Mouse (Mus musculus): ENCODE measurements at regions not wholly inside any gene's neighbourhood (a gene's known extent, or its start where the extent isn't known, plus 50 kb on each side); places are given as distances from the start of the nearest gene placed in this dataset.

GRCm38 (mm10) chr10:34856494-34857146, 373.4 kb downstream of the Frk start:
- Histone ChIP-seq H3K4me3 (replicated peaks) (no peak overlapping the region), H3K27me3 (no peaks in the 10 kb centered on the region), H3K9ac (replicated peaks) (no peak overlapping the region), H3K4me1 (replicated peaks) (no peaks in the 10 kb centered on the region), H3K4me2 (no peak overlapping the region), H3K27ac (no peak overlapping the region), H3K36me3 (no peaks in the 10 kb centered on the region), H3K9me3 (no peaks in the 10 kb centered on the region)
- no peak for ATAC-seq (ENCODE audit: insufficient number of reproducible peaks, insufficient read depth, low FRiP score, low TSS enrichment, low read depth)
- WGBS: 81% methylated on average over 1 of the region's 1 CpGs

- no peak overlapping the region for H3K4me3 ChIP-seq (replicated peaks)
- H3K9ac ChIP-seq (replicated peaks): no peak overlapping the region
- 63% methylated on average over 1 of the region's 1 CpGs for WGBS
- H3K9me3 ChIP-seq: no peaks in the 10 kb centered on the region; the same call in 1 of the 2 replicates
- no peak overlapping the region for H3K27ac ChIP-seq
- H3K36me3 ChIP-seq: no peaks in the 10 kb centered on the region
- H3K4me2 ChIP-seq: no peak overlapping the region
- no peak for ATAC-seq (ENCODE audit: insufficient number of reproducible peaks, insufficient read depth, low FRiP score, low TSS enrichment, low read depth)
- no peaks in the 10 kb centered on the region for H3K27me3 ChIP-seq
- no peaks in the 10 kb centered on the region for H3K4me1 ChIP-seq (replicated peaks)
Observed at GRCm38 (mm10) chr10:34862693-34863092, 379.5 kb downstream of the Frk start.

- no peaks in the 10 kb centered on the region for H3K36me3 ChIP-seq
- no peaks in the 10 kb centered on the region for H3K4me1 ChIP-seq (replicated peaks)
- no peak overlapping the region for H3K27ac ChIP-seq
- no peaks in the 10 kb centered on the region for H3K9me3 ChIP-seq
- no peak overlapping the region for H3K4me3 ChIP-seq (replicated peaks)
- no peaks in the 10 kb centered on the region for H3K27me3 ChIP-seq
- WGBS: 30% methylated on average over 9 of the region's 9 CpGs
- no peak for ATAC-seq (ENCODE audit: insufficient number of reproducible peaks, insufficient read depth, low FRiP score, low TSS enrichment, low read depth)
- peak overlapping the region; percentile 27 for H3K4me2 ChIP-seq
- H3K9ac ChIP-seq (replicated peaks): no peak overlapping the region
Observed at GRCm38 (mm10) chr10:34871888-34872287, 388.7 kb downstream of the Frk start.

- Histone ChIP-seq H3K36me3 (no peaks in the 10 kb centered on the region), H3K4me3 (replicated peaks) (no peak overlapping the region), H3K27me3 (no peaks in the 10 kb centered on the region), H3K27ac (no peak overlapping the region), H3K4me2 (no peak overlapping the region), H3K4me1 (replicated peaks) (no peaks in the 10 kb centered on the region), H3K9me3 (no peaks in the 10 kb centered on the region), H3K9ac (replicated peaks) (no peak overlapping the region)
- ATAC-seq (ENCODE audit: insufficient number of reproducible peaks, insufficient read depth, low FRiP score, low TSS enrichment, low read depth): no peak
- 74% methylated on average over 3 of the region's 3 CpGs for WGBS
Observed at GRCm38 (mm10) chr10:34878511-34878910, 395.3 kb downstream of the Frk start.

- Histone ChIP-seq H3K36me3 (no peaks in the 10 kb centered on the region), H3K9ac (replicated peaks) (no peak overlapping the region), H3K4me3 (replicated peaks) (no peak overlapping the region), H3K27ac (no peak overlapping the region), H3K4me1 (replicated peaks) (no peaks in the 10 kb centered on the region), H3K9me3 (no peaks in the 10 kb centered on the region), H3K27me3 (no peaks in the 10 kb centered on the region), H3K4me2 (no peak overlapping the region)
- 58% methylated on average over 1 of the region's 1 CpGs for WGBS
- ATAC-seq (ENCODE audit: insufficient number of reproducible peaks, insufficient read depth, low FRiP score, low TSS enrichment, low read depth): no peak
Observed at GRCm38 (mm10) chr10:34887601-34888000, 404.4 kb downstream of the Frk start.

GRCm38 (mm10) chr10:34904274-34904673, 421.1 kb downstream of the Frk start:
- no peak for ATAC-seq (ENCODE audit: insufficient number of reproducible peaks, insufficient read depth, low FRiP score, low TSS enrichment, low read depth)
- WGBS: 87% methylated on average over 5 of the region's 5 CpGs
- H3K4me3 ChIP-seq (replicated peaks): no peak overlapping the region

GRCm38 (mm10) chr10:34904692-34905091, 421.5 kb downstream of the Frk start:
- Histone ChIP-seq H3K9ac (replicated peaks) (no peak overlapping the region), H3K4me3 (replicated peaks) (no peak overlapping the region), H3K27ac (no peak overlapping the region), H3K9me3 (no peaks in the 10 kb centered on the region), H3K4me1 (replicated peaks) (no peaks in the 10 kb centered on the region), H3K4me2 (no peak overlapping the region), H3K27me3 (no peaks in the 10 kb centered on the region), H3K36me3 (no peaks in the 10 kb centered on the region)
- no peak for ATAC-seq (ENCODE audit: insufficient number of reproducible peaks, insufficient read depth, low FRiP score, low TSS enrichment, low read depth)
- 89% methylated on average over 2 of the region's 2 CpGs for WGBS

More at GRCm38 (mm10) chr10:34904274-34904673, 421.1 kb downstream of the Frk start:
- H3K36me3 ChIP-seq: no peaks in the 10 kb centered on the region
- H3K4me1 ChIP-seq (replicated peaks): no peaks in the 10 kb centered on the region
- H3K9me3 ChIP-seq: no peaks in the 10 kb centered on the region
- no peak overlapping the region for H3K27ac ChIP-seq
- no peaks in the 10 kb centered on the region for H3K27me3 ChIP-seq
- no peak overlapping the region for H3K9ac ChIP-seq (replicated peaks)
- no peak overlapping the region for H3K4me2 ChIP-seq

- H3K27me3 ChIP-seq: no peaks in the 10 kb centered on the region
- no peak overlapping the region for H3K4me2 ChIP-seq
- H3K4me1 ChIP-seq (replicated peaks): no peaks in the 10 kb centered on the region
- H3K9me3 ChIP-seq: no peaks in the 10 kb centered on the region
- no peaks in the 10 kb centered on the region for H3K36me3 ChIP-seq
- no peak overlapping the region for H3K9ac ChIP-seq (replicated peaks)
- 91% methylated on average over 2 of the region's 2 CpGs for WGBS
- H3K4me3 ChIP-seq (replicated peaks): no peak overlapping the region
- no peak for ATAC-seq (ENCODE audit: insufficient number of reproducible peaks, insufficient read depth, low FRiP score, low TSS enrichment, low read depth)
- no peak overlapping the region for H3K27ac ChIP-seq
Observed at GRCm38 (mm10) chr10:34912153-34912723, 429.0 kb downstream of the Frk start.

Measured in limb, embryonic 12.5 days (tissue).